Mouse (Mus musculus): ENCODE measurements around the gene Mthfd1. TPM values are rescaled to one million over a fixed set of nuclear protein-coding genes. Genes with fewer than 3 reads are reported as not detected.
A peak's percentile ranks its signal among the peaks of the same experiment; 100 is the strongest.

The Mthfd1 gene
- polyA plus RNA-seq, 1 experiment: 30.6 TPM

GRCm38 (mm10) chr12:76328567-76329354 is 73.7 kb downstream of the Mthfd1 start:
- H3K4me1 ChIP-seq: peaks cover 39% of the 10 kb centered on the region
- H3K9me3 ChIP-seq: peaks cover 55% of the 10 kb centered on the region
- TF ChIP-seq FLI1 (IDR thresholded peaks at IDR 0.05; ENCODE audit: low read length) (no peak), GATA1 (IDR thresholded peaks at IDR 0.05; ENCODE audit: borderline replicate concordance, low read length) (no peak)
- H3K4me3 ChIP-seq (replicated peaks): peak overlapping the region; percentile 59
- peaks cover 75% of the 10 kb centered on the region for H3K36me3 ChIP-seq (replicated peaks; ENCODE audit: low read length)
- no peaks in the 10 kb centered on the region for H3K27me3 ChIP-seq (replicated peaks)

GRCm38 (mm10) chr12:76333688-76334087 is 78.6 kb downstream of the Mthfd1 start:
- TF ChIP-seq FLI1 (IDR thresholded peaks at IDR 0.05; ENCODE audit: low read length): no peak
- Histone ChIP-seq H3K27me3 (replicated peaks) (no peaks in the 10 kb centered on the region), H3K4me1 (peaks cover 21% of the 10 kb centered on the region), H3K36me3 (replicated peaks; ENCODE audit: low read length) (peaks cover 33% of the 10 kb centered on the region), H3K9me3 (peaks cover 25% of the 10 kb centered on the region), H3K4me3 (replicated peaks) (no peak overlapping the region)

- H3K4me3 ChIP-seq (replicated peaks): no peak overlapping the region
- TF ChIP-seq GATA1 (IDR thresholded peaks at IDR 0.05; ENCODE audit: borderline replicate concordance, low read length) (no peak), FLI1 (IDR thresholded peaks at IDR 0.05; ENCODE audit: low read length) (no peak)
Measured at GRCm38 (mm10) chr12:76335641-76336040, 80.5 kb downstream of the Mthfd1 start.

GRCm38 (mm10) chr12:76336111-76336965 is 81.2 kb downstream of the Mthfd1 start:
- Histone ChIP-seq H3K4me1 (peaks cover 33% of the 10 kb centered on the region), H3K9me3 (no peaks in the 10 kb centered on the region), H3K27me3 (replicated peaks) (no peaks in the 10 kb centered on the region), H3K4me3 (replicated peaks) (no peak overlapping the region), H3K36me3 (replicated peaks; ENCODE audit: low read length) (peaks cover 17% of the 10 kb centered on the region)
- TF ChIP-seq FLI1 (IDR thresholded peaks at IDR 0.05; ENCODE audit: low read length): no peak
- no peak for TF ChIP-seq GATA1 (IDR thresholded peaks at IDR 0.05; ENCODE audit: borderline replicate concordance, low read length)

More at GRCm38 (mm10) chr12:76335641-76336040, 80.5 kb downstream of the Mthfd1 start:
- Histone ChIP-seq H3K36me3 (replicated peaks; ENCODE audit: low read length) (peaks cover 24% of the 10 kb centered on the region), H3K4me1 (peaks cover 28% of the 10 kb centered on the region), H3K27me3 (replicated peaks) (no peaks in the 10 kb centered on the region), H3K9me3 (0 out of 2 replicates have a peak, but pooled peaks cover 7% of the 10 kb centered on the region)

- H3K9me3 ChIP-seq: no peaks in the 10 kb centered on the region
- peaks cover 39% of the 10 kb centered on the region for H3K36me3 ChIP-seq (replicated peaks; ENCODE audit: low read length)
- no peaks in the 10 kb centered on the region for H3K27me3 ChIP-seq (replicated peaks)
- H3K4me3 ChIP-seq (replicated peaks): no peak overlapping the region
- peaks cover 41% of the 10 kb centered on the region for H3K4me1 ChIP-seq
- TF ChIP-seq FLI1 (IDR thresholded peaks at IDR 0.05; ENCODE audit: low read length): no peak
- no peak for TF ChIP-seq GATA1 (IDR thresholded peaks at IDR 0.05; ENCODE audit: borderline replicate concordance, low read length)
Measured at GRCm38 (mm10) chr12:76341080-76341479, 86.0 kb downstream of the Mthfd1 start.

GRCm38 (mm10) chr12:76345759-76346455 is 90.8 kb downstream of the Mthfd1 start:
- H3K36me3 ChIP-seq (replicated peaks; ENCODE audit: low read length): peaks cover 73% of the 10 kb centered on the region
- H3K27me3 ChIP-seq (replicated peaks): no peaks in the 10 kb centered on the region
- peaks cover 15% of the 10 kb centered on the region for H3K4me1 ChIP-seq
- no peaks in the 10 kb centered on the region for H3K9me3 ChIP-seq
- TF ChIP-seq FLI1 (IDR thresholded peaks at IDR 0.05; ENCODE audit: low read length) (no peak), GATA1 (IDR thresholded peaks at IDR 0.05; ENCODE audit: borderline replicate concordance, low read length) (no peak)
- no peak overlapping the region for H3K4me3 ChIP-seq (replicated peaks)

GRCm38 (mm10) chr12:76349680-76350220 is 94.7 kb downstream of the Mthfd1 start:
- Histone ChIP-seq H3K36me3 (replicated peaks; ENCODE audit: low read length) (peaks cover 78% of the 10 kb centered on the region), H3K4me3 (replicated peaks) (no peak overlapping the region), H3K4me1 (peaks cover 18% of the 10 kb centered on the region), H3K27me3 (replicated peaks) (no peaks in the 10 kb centered on the region), H3K9me3 (no peaks in the 10 kb centered on the region)
- no peak for TF ChIP-seq GATA1 (IDR thresholded peaks at IDR 0.05; ENCODE audit: borderline replicate concordance, low read length)
- TF ChIP-seq FLI1 (IDR thresholded peaks at IDR 0.05; ENCODE audit: low read length): no peak

- H3K9me3 ChIP-seq: no peaks in the 10 kb centered on the region; the same call in 1 of the 2 replicates
- no peak overlapping the region for H3K4me3 ChIP-seq (replicated peaks)
- peaks cover 24% of the 10 kb centered on the region for H3K36me3 ChIP-seq (replicated peaks; ENCODE audit: low read length)
- TF ChIP-seq GATA1 (IDR thresholded peaks at IDR 0.05; ENCODE audit: borderline replicate concordance, low read length): no peak
- no peak for TF ChIP-seq FLI1 (IDR thresholded peaks at IDR 0.05; ENCODE audit: low read length)
- no peaks in the 10 kb centered on the region for H3K27me3 ChIP-seq (replicated peaks)
- H3K4me1 ChIP-seq: peaks cover 75% of the 10 kb centered on the region
Measured at GRCm38 (mm10) chr12:76360868-76361267, 105.8 kb downstream of the Mthfd1 start.

All from megakaryocyte, embryonic 14.5 days (primary cell).